Mouse (Mus musculus) cerebellum, adult 18-20 months (tissue): ENCODE data around the gene Rassf8.

ENCODE experiments used
- DNase-seq, 2 experiments: peaks; one replicate each; pipeline ENCODE4 v3.0.0; 2021

Gene Rassf8

GRCm38 (mm10) chr6:145780180-145780802, 33.7 kb downstream of the Rassf8 start:
- no peak for DNase-seq

- peak; percentile 64 to 68 for DNase-seq
These were observed 34.7 kb downstream of the Rassf8 start for GRCm38 (mm10) chr6:145781256-145781655.

- DNase-seq: no peak
These were observed 35.4 kb downstream of the Rassf8 start for GRCm38 (mm10) chr6:145781966-145782365.

DNA sequence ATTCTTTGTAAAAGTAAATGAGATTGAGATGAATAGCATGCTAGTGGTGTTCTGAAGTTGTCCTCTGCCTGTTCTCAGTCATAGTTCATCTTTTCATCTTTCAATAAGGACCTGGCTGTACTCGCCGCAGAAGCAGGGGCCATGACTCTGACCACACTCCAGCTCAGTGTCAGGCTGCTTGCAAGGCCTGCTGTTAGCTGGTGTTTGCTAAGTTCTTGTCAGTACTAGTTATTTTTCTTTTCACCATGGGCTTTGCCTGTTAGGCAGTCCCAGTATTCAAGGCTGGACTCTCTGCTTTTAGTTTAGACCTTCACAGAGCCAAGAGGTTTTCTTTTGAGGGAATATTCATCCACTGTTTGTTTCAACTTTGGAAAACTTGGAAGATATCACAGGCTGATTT, 40.8 kb downstream of the Rassf8 start:
- no peak for DNase-seq

DNA sequence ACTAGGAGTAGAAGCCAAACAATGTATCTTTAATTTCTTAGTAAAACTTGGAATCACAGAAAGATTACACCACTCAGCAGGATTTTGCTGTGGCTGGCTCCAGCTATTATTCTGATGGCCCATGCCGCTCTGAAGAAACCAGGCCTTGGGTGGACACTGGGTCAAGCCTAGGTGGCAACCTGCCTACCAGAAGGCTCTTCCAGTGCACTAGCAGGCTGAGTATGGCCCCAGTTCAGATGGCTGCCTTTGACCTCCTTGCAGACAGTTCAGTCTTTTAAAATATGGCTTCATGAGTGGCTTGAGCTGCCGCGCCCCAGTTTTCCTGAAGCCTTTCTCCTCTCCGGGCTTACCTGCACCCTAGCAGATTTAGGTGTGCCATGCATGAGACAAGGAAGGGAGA, 43.2 kb downstream of the Rassf8 start:
- DNase-seq: no peak

DNA sequence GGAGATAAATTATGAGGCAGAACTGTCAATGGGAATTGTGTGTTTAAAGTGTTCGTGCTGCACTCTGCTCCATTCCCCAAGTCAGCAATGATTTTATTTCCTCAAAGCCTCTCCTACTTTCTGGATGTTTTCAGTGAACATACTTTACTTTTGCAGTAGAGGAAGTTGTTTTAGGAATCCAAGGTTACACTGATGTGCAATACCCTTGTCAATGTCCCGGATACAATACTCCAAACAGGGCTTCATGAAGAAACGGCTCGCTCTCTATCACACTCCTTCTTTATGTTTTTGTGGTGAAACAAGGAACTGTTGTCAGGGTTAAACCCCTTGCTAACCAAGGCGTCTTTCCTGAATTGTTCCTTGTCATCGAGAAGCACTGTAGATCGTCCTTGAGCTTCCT, 45.8 kb downstream of the Rassf8 start:
- DNase-seq: no peak

DNA sequence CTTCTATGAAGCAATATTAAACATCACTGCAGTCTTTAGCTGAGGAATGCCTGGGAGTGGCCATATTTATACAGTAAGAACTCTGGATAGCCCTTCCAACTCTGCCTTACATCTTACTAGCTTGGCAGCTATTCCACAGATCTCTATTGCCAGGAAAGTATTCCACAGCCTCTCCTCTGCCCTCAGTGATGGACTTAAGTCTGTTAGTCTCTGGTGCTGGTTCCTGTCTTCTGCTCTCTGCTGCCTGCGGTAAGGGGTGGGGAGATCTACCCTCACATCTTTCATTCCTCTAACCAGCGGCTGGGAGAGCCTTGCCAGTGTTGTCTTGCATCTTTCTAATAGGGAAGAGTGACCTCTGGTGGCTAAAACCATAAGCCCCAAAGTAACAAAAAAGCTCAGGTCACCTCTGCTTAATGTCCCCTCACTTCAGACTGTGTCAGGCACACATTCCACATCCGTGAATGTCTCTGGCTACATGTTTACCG, 46.6 kb downstream of the Rassf8 start:
- peak; percentile 63 to 66 for DNase-seq

- DNase-seq: no peak
These were observed 48.1 kb downstream of the Rassf8 start for GRCm38 (mm10) chr6:145794671-145795070.

DNA sequence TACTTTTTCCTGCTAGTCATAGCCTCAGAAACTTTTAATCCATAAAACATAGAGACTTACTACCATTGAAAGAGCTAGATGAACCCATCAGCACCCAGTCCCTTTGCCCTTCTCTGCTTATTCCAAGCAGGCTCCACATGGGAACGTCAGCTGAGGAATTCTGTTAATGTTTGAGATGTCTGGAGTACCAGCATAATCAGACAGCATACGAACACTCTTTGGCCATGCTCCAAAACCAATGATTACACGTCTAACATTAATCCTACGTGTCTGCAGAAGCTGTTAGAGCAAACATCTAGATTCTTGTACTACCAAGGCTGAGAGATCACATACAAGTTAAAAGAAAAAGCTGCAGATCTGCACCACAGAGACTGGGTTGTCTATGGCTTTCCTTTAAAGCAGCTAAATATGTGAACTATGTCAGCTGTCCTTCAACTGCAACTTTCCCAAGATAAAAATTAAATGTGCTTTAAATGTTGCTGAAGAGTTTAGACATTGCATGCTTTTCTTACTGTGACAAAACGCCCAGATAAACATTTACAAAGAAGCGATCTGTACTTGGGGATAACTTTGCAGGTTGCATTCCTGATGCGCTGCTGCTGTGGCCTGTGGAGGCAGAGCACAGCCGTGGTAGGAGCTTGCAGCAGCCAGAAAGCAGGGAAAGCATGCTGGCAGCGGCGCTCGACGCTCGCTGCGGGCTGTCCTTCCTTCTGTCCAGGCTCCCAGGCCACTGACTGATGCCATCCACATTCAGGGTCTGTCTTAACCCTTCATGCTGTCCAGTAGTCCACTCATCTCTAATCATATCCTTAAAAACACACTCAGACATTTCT, 49.9 kb downstream of the Rassf8 start:
- DNase-seq: no peak

DNA sequence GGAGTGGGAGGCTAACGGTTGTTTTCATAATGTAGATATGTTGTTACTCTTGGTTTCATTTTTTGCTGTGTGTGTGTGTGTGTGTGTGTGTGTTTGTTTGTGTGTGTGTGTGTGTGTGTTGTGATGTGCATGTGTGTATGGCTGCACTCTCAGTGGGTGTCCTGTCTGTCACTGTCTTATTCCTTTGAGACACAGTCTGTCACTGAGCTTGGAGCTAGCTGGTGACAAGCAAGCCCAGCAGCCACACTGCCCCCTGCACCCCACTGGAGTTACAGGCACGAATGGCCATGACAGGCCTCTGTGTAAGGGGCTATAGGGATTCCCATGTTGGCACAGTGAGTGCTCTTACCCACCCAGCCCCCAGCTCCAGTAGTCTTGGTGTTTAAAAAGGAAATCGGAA, 51.1 kb downstream of the Rassf8 start:
- no peak for DNase-seq

GRCm38 (mm10) chr6:145801796-145802488, 55.4 kb downstream of the Rassf8 start:
- peak; percentile 50 to 57 for DNase-seq

DNA sequence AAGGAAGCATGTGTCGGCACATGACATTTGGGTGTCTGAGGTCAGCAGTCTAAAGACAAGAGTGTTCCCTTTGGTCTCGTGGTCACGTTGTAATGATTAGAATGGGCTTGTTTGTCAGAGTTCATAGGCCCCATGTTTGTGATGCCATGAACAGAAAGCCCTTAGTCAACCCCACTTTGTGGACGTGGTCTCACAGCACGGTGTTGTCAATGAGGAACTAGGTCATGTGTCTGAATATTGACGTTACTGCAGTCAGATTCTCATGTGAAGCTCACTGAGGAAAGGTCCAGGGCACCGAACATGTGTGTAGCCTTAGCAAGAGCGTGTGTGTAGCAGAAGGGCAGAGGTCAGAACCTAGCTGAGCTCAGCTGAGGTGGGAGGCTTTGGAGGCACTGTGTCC, 56.3 kb downstream of the Rassf8 start:
- no peak for DNase-seq

DNA sequence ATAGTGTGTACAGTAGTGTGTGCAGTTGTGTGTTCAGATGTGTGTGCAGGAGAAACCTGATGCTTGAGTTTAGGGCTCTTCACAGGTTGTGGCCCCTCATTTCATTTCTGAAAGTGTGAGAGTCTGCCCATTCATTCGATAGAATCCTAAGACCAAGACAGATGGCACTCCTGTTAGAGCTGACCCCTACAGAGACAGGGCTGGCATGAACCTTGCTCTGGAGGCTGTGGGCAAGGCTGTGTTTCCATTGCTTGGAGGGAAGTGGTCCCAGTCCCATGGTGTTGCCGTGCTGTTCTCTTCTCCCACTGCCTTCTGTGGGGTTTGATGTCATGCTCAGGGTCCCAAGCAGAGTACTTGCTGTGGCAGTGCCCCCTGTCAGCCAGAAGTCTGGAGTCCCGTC, 57.7 kb downstream of the Rassf8 start:
- peak; percentile 38 to 53 for DNase-seq

GRCm38 (mm10) chr6:145806784-145807183, 60.2 kb downstream of the Rassf8 start:
- DNase-seq: no peak

GRCm38 (mm10) chr6:145807929-145808328, 61.4 kb downstream of the Rassf8 start:
- no peak for DNase-seq

DNA sequence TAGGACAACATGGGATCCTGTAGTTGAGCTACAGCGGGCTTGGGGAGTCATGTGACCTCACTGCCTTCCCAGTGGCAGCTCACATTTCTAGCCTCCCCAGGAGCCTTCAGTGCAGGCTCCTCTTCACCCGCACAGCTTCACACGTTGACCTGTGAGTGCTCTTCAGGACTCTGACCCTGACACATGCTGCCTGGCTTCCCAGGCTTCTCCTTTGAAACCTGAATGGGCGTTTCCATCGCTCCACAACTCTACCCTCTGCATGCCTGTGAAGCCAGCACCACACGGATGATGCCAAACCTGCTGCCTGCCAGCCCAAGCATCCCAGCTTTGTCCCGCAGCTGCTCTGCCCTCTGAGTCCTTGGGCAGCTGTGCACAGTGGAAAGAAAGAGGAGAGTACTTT, 63.0 kb downstream of the Rassf8 start:
- no peak for DNase-seq

DNA sequence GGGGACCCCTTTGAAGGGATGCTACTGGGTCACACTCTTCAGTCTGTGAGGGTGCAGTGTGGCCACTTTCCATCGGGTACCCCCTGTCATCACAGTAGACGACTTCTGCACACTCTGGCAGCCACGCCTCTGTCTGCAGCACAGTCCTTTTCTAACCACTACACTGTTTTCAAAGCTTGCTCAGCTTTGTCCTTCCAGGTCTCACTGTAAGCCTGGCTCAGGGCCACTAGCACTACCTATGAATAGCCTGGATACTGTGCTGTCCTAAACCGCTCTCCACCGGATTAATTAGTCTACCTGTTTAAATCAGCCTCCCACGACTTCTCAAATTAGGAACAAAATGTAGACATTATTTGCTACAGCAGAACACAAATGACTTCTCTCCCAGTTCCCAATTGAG, 63.5 kb downstream of the Rassf8 start:
- DNase-seq: no peak

GRCm38 (mm10) chr6:145811174-145811573, 64.6 kb downstream of the Rassf8 start:
- no peak for DNase-seq

GRCm38 (mm10) chr6:145815200-145815599, 68.7 kb downstream of the Rassf8 start:
- DNase-seq: peak; percentile 22 to 25

GRCm38 (mm10) chr6:145819151-145819550, 72.6 kb downstream of the Rassf8 start:
- no peak for DNase-seq

GRCm38 (mm10) chr6:145822218-145822617, 75.7 kb downstream of the Rassf8 start:
- DNase-seq: no peak

GRCm38 (mm10) chr6:145823103-145823502, 76.6 kb downstream of the Rassf8 start:
- no peak for DNase-seq

DNA sequence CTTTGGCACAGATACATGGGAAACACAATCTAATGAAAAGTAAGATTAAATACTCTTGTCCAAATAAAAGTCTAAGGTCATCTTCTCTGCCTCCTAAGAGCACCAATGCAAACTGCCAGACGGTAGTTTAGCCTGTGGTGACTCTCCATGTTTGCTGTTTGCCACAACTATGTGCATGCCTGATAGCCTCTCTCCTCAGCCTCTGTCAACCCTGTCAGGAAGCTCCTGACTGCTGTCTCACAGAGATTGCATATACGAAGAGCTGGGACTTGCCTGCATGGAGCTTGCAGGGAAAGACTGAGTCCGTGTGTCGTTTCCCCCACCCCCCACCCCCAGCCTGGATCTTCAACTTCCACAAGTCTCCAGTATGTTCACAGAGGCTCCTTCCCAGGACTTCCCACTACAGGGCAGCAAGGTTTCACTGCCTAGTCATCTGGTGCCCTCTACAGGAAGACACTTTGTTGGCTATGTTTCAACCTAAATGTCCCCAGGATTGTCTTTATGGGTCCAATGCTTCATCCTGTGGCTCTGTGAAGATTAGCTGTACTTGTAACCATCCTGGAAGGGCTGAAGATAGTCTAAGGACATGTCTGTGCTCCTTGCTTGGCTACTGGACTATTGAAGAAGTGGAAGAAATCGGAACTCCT, 77.2 kb downstream of the Rassf8 start:
- peak; percentile 40 to 53 for DNase-seq
